Mouse (Mus musculus): Measurements from ENCODE around the gene Rgl1. TPM values are rescaled to one million over a fixed set of nuclear protein-coding genes. Genes with fewer than 3 reads are reported as not detected.

Gene Rgl1
- polyA plus RNA-seq, 1 experiment from 2014 or later = 23.0 TPM

GRCm38 (mm10) chr1:152538817-152539216 lies 227.3 kb downstream of the Rgl1 start:
- ATAC-seq (ENCODE audit: low FRiP score, low TSS enrichment) (no peak), DNase-seq (ENCODE audit: low spot score) (no peak)
- Histone ChIP-seq H3K4me2 (replicated peaks; ENCODE audit: low read depth) (no peak overlapping the region), H3K36me3 (ENCODE audit: control insufficient read depth, insufficient read depth, low read length) (peaks cover 6% of the 10 kb centered on the region; the same call in 1 of the 2 replicates), H3K4me1 (replicated peaks; ENCODE audit: control insufficient read depth, insufficient read depth) (no peaks in the 10 kb centered on the region), H3K9ac (ENCODE audit: low read length) (no peak overlapping the region), H3K4me3 (ENCODE audit: low read depth, low read length) (no peak overlapping the region), H3K27ac (replicated peaks) (no peak overlapping the region), H3K9me3 (ENCODE audit: control insufficient read depth, low read length) (no peaks in the 10 kb centered on the region), H3K27me3 (ENCODE audit: control insufficient read depth, insufficient read depth, low read length) (no peaks in the 10 kb centered on the region)
- TF ChIP-seq EP300 (optimal IDR thresholded peaks at IDR 0.05) (no peak), CTCF (IDR thresholded peaks at IDR 0.05; ENCODE audit: low read depth) (no peak)
- WGBS = 80% methylated on average over 4 of the region's 4 CpGs

GRCm38 (mm10) chr1:152537186-152537585 lies 229.0 kb downstream of the Rgl1 start:
- TF ChIP-seq CTCF (IDR thresholded peaks at IDR 0.05; ENCODE audit: low read depth) (no peak), EP300 (optimal IDR thresholded peaks at IDR 0.05) (no peak)
- Histone ChIP-seq H3K27me3 (ENCODE audit: control insufficient read depth, insufficient read depth, low read length) (no peaks in the 10 kb centered on the region), H3K27ac (replicated peaks) (no peak overlapping the region), H3K4me2 (replicated peaks; ENCODE audit: low read depth) (no peak overlapping the region), H3K36me3 (ENCODE audit: control insufficient read depth, insufficient read depth, low read length) (peaks cover 6% of the 10 kb centered on the region; the same call in 1 of the 2 replicates), H3K4me3 (ENCODE audit: low read depth, low read length) (no peak overlapping the region), H3K9ac (ENCODE audit: low read length) (no peak overlapping the region), H3K9me3 (ENCODE audit: control insufficient read depth, low read length) (no peaks in the 10 kb centered on the region), H3K4me1 (replicated peaks; ENCODE audit: control insufficient read depth, insufficient read depth) (no peaks in the 10 kb centered on the region)
- 90% methylated on average over 13 of the region's 13 CpGs for WGBS
- ATAC-seq (ENCODE audit: low FRiP score, low TSS enrichment) = no peak
- DNase-seq (ENCODE audit: low spot score) = no peak

- Histone ChIP-seq H3K27me3 (ENCODE audit: control insufficient read depth, insufficient read depth, low read length) (no peaks in the 10 kb centered on the region), H3K4me3 (ENCODE audit: low read depth, low read length) (no peak overlapping the region), H3K36me3 (ENCODE audit: control insufficient read depth, insufficient read depth, low read length) (peaks cover 6% of the 10 kb centered on the region; the same call in 1 of the 2 replicates), H3K9ac (ENCODE audit: low read length) (no peak overlapping the region), H3K27ac (replicated peaks) (no peak overlapping the region), H3K9me3 (ENCODE audit: control insufficient read depth, low read length) (no peaks in the 10 kb centered on the region), H3K4me2 (replicated peaks; ENCODE audit: low read depth) (no peak overlapping the region), H3K4me1 (replicated peaks; ENCODE audit: control insufficient read depth, insufficient read depth) (no peaks in the 10 kb centered on the region)
- peak; percentile 47; the same call in 1 of the 2 replicates for ATAC-seq (ENCODE audit: low FRiP score, low TSS enrichment)
- 49% methylated on average over 16 of the region's 16 CpGs for WGBS
- TF ChIP-seq EP300 (optimal IDR thresholded peaks at IDR 0.05) = no peak
- TF ChIP-seq CTCF (IDR thresholded peaks at IDR 0.05; ENCODE audit: low read depth) = no peak
- DNase-seq (ENCODE audit: low spot score) = no peak
Measured at GRCm38 (mm10) chr1:152536416-152537018, 229.6 kb downstream of the Rgl1 start.

DNA sequence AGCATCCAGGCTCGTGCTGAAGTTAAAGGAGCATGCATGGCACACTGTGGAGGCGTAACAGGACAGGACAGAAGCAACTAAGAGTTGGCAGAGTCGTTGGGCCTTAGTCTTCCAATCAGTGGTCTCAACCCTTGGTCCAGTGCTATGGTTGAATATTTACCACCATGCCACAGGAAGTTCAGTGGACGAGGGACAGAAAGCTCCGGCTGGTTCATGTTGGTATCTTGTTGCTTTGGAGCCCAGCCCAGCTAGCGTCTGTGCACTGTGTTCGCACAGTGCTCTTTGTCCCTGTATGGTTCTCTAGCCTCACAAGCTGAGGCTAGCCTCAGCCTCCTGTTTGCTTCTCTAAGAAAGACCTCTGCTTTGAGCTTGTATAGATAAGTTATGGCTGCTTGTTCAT lies 231.6 kb downstream of the Rgl1 start:
- Histone ChIP-seq H3K27me3 (ENCODE audit: control insufficient read depth, insufficient read depth, low read length) (no peaks in the 10 kb centered on the region), H3K4me2 (replicated peaks; ENCODE audit: low read depth) (no peak overlapping the region), H3K9ac (ENCODE audit: low read length) (no peak overlapping the region), H3K36me3 (ENCODE audit: control insufficient read depth, insufficient read depth, low read length) (peaks cover 4% of the 10 kb centered on the region; the same call in 1 of the 2 replicates), H3K4me1 (replicated peaks; ENCODE audit: control insufficient read depth, insufficient read depth) (no peaks in the 10 kb centered on the region), H3K9me3 (ENCODE audit: control insufficient read depth, low read length) (no peaks in the 10 kb centered on the region), H3K4me3 (ENCODE audit: low read depth, low read length) (no peak overlapping the region), H3K27ac (replicated peaks) (no peak overlapping the region)
- TF ChIP-seq CTCF (IDR thresholded peaks at IDR 0.05; ENCODE audit: low read depth) = no peak
- no peak for TF ChIP-seq EP300 (optimal IDR thresholded peaks at IDR 0.05)
- 66% methylated on average over 7 of the region's 7 CpGs for WGBS
- DNase-seq (ENCODE audit: low spot score) (no peak), ATAC-seq (ENCODE audit: low FRiP score, low TSS enrichment) (no peak)

GRCm38 (mm10) chr1:152531498-152531897 lies 234.7 kb downstream of the Rgl1 start:
- Histone ChIP-seq H3K4me3 (ENCODE audit: low read depth, low read length) (no peak overlapping the region), H3K27me3 (ENCODE audit: control insufficient read depth, insufficient read depth, low read length) (no peaks in the 10 kb centered on the region), H3K36me3 (ENCODE audit: control insufficient read depth, insufficient read depth, low read length) (no peaks in the 10 kb centered on the region; the same call in 1 of the 2 replicates), H3K4me1 (replicated peaks; ENCODE audit: control insufficient read depth, insufficient read depth) (no peaks in the 10 kb centered on the region), H3K27ac (replicated peaks) (no peak overlapping the region), H3K9ac (ENCODE audit: low read length) (no peak overlapping the region), H3K4me2 (replicated peaks; ENCODE audit: low read depth) (no peak overlapping the region), H3K9me3 (ENCODE audit: control insufficient read depth, low read length) (no peaks in the 10 kb centered on the region)
- ATAC-seq (ENCODE audit: low FRiP score, low TSS enrichment) = peak; percentile 40; the same call in 1 of the 2 replicates
- WGBS = 46% methylated on average over 15 of the region's 15 CpGs
- DNase-seq (ENCODE audit: low spot score) = no peak
- TF ChIP-seq EP300 (optimal IDR thresholded peaks at IDR 0.05) (no peak), CTCF (IDR thresholded peaks at IDR 0.05; ENCODE audit: low read depth) (peak; percentile 65)

GRCm38 (mm10) chr1:152528778-152529177 lies 237.4 kb downstream of the Rgl1 start:
- WGBS = 73% methylated on average over 3 of the region's 3 CpGs
- no peak for ATAC-seq (ENCODE audit: low FRiP score, low TSS enrichment)

More at GRCm38 (mm10) chr1:152528778-152529177, 237.4 kb downstream of the Rgl1 start:
- no peak overlapping the region for H3K4me3 ChIP-seq (ENCODE audit: low read depth, low read length)
- H3K9me3 ChIP-seq (ENCODE audit: control insufficient read depth, low read length) = no peaks in the 10 kb centered on the region
- no peak for DNase-seq (ENCODE audit: low spot score)
- H3K36me3 ChIP-seq (ENCODE audit: control insufficient read depth, insufficient read depth, low read length) = no peaks in the 10 kb centered on the region; the same call in 1 of the 2 replicates
- no peaks in the 10 kb centered on the region for H3K4me1 ChIP-seq (replicated peaks; ENCODE audit: control insufficient read depth, insufficient read depth)
- TF ChIP-seq EP300 (optimal IDR thresholded peaks at IDR 0.05) (no peak), CTCF (IDR thresholded peaks at IDR 0.05; ENCODE audit: low read depth) (no peak)
- no peaks in the 10 kb centered on the region for H3K27me3 ChIP-seq (ENCODE audit: control insufficient read depth, insufficient read depth, low read length)
- H3K27ac ChIP-seq (replicated peaks) = no peak overlapping the region
- no peak overlapping the region for H3K9ac ChIP-seq (ENCODE audit: low read length)
- H3K4me2 ChIP-seq (replicated peaks; ENCODE audit: low read depth) = no peak overlapping the region

All from stomach, postnatal 0 days (tissue).